Mouse (Mus musculus): ENCODE results near the gene Serpine1.
"Not testable (repeated sequence)": the region's sequence is repeated elsewhere in the genome, so short reads cannot be mapped to it uniquely, and the experiment has no call there.

The Serpine1 gene

DNA sequence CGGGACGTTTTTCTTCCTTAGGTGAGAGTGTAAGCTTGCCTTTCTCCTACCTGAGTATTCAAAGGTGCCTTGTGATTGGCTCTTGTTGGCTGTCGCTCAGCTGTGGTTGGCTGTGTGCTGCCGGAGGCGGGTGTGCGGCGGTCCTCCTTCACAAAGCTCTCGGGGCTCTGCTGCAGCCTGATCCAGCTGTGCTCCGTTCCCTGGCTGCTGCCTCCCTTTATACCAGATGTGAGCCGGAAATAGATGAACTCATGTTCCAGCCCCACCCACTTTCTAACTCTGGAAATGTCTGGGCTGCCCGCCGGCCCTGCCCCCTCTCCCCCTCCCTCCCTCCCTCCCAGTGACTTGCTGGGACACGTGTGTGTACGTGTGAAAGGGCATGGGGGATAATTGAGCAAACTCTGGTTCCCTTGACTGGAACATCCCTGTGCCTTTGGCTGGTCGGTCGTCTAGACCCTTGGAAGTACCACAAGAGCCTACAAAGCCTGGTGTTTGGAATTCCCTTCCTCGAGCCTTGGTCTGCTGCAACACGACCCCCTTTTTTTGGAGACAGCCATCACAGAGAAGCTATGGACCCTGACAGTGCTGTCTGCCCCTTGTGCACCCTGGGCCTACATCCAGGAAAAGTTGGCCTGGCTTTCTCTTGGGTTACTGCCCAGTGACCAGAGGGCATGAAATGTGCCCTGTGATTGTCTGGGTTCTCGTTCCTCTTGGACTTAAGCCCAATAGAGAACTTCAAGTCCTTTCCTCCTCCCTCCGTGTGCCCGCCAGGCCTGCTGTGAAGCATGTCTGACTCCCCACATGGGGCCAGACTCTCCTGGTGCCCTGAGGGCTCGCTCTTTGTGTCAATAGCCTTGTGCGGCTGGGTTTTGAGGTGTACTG is at the start of gene Serpine1:
Serpine1 (minus strand) TSS at position 190 of the 882 bp plus-strand sequence.
- in situ Hi-C loops (cut with MboI; ENCODE audit: low sequenced_read_pairs), result no loop called here

DNA sequence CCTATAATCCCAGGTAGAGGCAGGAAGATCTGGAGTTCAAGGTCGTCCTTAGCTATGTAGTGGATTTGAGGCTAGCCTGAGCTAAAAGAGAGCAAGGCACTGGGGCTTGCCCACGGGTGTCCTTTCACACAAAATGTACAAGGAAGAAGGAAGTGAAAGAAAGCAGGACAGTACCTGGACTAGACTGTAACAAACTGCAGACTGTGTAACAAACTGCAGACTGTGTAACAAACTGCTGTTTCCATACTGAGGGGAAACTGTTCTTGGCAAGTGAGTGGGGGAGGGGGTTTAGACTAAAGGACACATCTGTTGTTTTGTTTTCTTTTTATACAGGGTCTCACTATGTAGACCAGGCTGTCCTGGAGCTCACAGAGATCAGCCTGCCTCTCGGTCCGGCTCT is 49.2 kb upstream of the Serpine1 start:
- in situ Hi-C loops (cut with MboI; ENCODE audit: low sequenced_read_pairs), result no loop called here

DNA sequence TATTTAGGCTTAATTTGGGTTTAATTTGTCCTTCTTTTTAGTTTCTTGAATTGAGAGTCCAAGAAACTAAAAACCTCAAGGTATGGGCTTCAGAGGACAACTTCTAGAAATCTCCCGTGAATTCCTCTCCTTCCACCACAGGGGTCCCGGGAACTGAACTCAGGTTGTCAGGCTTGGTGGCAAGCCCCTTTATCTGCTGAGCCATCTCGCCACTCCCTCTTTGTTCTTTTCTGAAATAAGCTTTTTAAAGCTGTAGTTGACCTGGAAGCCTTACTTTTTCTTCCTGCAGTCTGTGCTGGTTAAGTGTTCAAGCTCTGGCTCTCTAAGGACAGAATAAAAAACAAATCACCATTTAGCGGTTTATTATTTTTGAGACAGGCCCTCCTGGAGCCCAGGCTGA is 46.8 kb upstream of the Serpine1 start:
- in situ Hi-C loops (cut with MboI; ENCODE audit: low sequenced_read_pairs), result no loop called here

DNA sequence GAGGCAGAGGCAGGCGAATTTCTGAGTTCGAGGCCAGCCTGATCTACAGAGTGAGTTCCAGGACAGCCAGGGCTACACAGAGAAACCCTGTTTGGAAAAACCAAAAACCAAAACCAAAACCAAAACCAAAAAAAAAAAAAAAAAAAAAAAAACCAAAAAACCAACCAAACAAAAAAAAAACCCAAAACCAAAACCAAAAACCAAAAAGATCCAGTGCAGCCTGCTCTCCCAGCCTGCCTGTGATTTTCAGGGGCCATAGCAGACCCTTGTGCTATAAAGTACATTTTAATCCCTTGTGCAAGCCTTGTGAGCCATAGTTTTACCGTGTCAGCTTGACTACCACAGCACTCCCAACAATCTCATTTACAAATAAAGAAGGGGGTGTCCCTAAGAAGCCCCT is 45.9 kb upstream of the Serpine1 start:
- in situ Hi-C loops (cut with MboI; ENCODE audit: low sequenced_read_pairs), result not testable (repeated sequence)

DNA sequence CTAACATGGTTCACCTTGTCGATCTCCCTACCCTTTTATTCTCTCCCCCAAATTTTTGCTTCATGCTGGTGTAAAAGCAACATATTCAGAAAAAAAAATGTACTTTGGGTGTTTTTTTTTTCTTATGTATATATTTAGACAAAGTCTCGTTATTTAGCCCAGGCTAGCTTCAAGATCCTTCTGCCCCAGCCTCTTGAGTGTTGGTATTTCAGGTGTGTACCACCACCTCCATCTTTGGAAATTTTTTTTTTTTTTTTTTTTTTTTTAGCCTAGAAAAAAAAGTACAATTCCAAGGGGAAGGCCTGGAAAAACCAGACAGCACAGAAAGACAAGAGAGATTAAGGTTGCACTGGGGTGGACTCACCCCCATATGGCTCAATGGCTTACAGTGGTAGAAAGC is 44.9 kb upstream of the Serpine1 start:
- in situ Hi-C loops (cut with MboI; ENCODE audit: low sequenced_read_pairs), result no loop called here

DNA sequence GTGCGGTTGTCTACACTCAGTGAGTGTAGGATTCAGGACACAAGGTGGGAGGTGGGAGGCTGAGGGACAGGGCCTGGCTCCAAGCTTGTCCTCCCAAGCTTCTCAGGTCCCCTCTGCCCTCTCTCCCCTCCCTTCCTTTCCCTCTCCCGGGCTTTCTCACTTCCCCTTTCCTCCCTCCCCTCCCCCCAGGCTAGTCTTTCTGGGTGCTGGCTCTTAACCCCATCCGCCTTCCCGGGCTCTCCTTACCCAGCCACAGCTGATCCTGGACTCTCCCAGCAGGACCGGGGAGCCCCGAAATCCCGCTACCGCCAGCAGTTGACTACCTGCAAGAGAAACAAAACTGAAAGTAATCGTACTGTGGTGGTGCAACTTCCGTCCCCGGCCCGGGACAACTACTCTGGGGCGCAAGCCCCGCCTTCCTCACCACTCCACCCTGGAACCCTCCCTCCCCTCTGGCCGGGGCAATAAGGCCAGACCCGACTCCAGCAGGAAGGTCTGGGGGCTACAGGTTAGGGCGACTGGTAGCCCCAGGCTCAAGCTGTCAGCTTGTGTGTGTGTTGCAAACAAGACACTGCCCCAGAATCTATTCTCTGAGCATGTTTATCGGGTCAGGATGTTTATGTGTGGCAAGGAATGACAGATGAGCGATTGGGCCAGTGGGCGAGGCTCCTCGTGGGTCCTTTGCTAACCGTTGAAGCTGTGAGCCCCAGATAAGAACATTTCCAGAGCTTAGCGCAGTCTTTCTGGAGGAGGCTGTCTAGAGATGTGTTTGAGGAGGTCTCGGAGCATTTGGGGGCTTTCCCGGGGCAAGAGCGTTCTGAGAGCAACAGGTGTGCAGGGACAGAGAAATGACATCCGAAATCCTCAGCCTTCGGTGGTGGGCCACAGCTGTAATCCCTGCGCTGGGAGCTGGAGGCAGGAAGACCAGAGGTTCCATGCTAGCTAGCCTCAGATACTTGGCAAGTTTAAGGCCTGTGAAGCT is 44.1 kb upstream of the Serpine1 start, which contains the start of gene Trim56:
Trim56 (minus strand) TSS at position 344 of the 982 bp plus-strand sequence.
- in situ Hi-C loops (cut with MboI; ENCODE audit: low sequenced_read_pairs), result no loop called here

DNA sequence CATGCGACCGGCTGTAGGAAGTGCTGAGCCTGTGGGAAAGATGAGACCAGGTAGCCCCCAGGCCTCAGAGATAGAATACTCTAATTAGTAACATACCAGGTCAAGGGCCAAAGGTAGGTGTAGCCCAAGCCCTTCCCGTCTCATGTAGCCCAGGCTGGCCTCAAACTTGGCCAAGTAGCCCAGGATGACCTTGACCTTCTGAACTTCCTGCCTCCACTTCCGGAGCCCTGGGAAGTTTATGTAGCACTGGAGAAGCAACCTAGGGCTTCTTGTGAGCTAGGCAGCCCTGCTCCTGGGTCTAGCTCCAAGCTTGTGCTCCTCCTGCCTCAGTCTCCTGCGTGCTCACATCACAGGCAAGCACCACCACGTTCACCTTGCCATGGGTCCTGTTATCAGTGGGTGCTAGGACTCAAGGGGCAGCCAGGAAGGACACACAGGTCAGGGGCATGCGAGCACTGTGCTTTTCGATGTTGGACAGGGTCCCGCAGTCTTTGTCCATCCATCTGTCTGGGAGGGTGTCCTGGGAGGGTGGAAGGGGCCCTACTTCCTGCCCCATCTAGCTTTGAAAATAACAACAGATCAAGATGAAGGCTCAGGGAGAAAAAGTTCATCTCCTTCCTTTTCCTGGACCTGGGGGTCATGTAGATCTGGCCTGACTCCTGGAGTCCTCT is 43.0 kb upstream of the Serpine1 start:
- in situ Hi-C loops (cut with MboI; ENCODE audit: low sequenced_read_pairs), result no loop called here

DNA sequence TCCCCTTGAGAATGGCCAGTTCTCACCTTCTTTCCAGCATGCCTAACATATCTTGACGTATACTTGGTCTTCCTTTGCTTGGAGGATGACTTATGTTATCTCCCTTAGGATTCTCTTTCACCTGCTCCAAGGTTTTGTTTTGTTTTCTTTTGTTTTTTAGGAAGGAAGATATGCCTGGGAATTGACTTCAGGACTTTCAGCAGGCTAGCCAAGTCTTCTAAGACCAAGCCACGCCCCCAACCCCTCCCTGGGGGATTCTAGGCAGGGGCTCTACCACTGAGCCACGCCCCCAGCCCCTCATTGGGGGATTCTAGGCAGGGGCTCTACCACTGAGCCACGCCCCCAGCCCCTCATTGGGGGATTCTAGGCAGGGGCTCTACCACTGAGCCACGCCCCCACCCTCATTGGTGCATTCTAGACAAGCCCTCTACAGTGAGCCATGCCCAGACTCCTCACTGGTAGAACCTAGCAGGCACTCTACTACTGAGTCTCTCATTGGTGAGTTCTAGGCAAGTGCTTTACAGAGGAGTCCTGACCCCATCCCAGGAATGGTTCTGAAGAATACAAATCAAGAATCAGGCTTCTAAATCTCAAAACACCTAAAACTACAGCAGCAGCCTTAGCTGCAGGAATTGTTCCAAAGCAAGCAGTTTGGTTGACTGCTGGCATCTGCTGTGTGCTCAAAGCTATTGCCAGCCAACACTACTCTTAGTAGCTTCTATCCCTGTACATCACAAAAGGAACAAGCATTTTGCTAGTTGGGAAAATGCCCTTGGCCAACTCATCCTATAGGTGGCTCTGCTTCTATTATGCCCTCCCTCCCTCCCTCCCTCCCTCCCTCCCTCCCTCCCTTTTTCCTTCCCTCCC is 39.7 kb upstream of the Serpine1 start:
- in situ Hi-C loops (cut with MboI; ENCODE audit: low sequenced_read_pairs), result no loop called here

DNA sequence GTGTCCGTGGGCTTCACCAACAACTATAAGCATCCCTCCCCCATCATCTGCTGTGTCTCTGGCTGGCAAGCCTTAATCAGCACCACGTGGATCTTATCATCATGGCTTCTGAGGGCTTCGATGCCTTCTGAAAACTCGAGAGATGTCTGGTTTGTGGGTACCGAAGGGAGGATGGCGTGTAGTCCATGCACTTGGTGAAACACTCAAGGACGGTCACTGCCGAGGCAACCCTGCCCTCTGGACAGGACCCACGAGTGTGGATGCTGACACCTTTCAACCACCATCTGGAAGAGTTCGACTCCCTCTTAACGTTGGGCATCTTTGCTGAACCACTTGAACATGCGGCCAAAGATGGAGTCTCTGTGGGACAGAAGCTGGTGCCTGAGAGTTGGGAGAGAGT is 38.8 kb upstream of the Serpine1 start:
- in situ Hi-C loops (cut with MboI; ENCODE audit: low sequenced_read_pairs), result no loop called here

DNA sequence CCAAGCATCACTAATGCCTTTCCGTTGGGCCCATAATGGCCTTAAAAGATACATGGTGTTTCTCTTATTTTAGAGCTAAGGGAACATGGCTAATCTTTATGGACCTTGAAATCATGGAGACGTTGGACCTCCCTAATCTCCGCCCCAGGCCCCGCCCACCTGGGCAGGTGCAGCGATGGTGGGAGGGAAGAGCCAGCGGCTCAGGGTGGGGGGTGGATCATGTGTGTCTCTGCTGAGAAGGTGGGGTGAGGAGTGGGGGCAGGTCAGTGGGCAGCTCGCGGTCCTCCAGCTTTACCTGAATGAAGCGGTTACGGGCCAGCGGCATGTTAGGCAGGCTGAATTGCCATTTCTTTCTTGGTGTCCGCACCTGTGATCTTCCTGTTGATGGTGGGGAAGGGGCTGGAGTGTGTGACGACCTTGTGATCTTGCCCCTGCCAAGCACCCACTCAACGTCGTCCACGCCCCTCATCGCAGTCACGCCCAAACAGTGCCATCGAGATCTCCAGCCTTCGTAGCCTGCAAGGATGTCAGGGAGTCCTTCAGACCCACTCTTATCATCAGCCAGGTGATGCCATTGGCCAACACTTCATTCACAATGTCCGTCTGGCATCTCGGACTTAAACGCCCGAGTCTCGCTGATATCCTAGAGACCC is 38.0 kb upstream of the Serpine1 start:
- in situ Hi-C loops (cut with MboI; ENCODE audit: low sequenced_read_pairs), result loop anchor here (10.0 kb wide), 1 partner anchor 185 kb away; no protein-coding TSS in a partner anchor

DNA sequence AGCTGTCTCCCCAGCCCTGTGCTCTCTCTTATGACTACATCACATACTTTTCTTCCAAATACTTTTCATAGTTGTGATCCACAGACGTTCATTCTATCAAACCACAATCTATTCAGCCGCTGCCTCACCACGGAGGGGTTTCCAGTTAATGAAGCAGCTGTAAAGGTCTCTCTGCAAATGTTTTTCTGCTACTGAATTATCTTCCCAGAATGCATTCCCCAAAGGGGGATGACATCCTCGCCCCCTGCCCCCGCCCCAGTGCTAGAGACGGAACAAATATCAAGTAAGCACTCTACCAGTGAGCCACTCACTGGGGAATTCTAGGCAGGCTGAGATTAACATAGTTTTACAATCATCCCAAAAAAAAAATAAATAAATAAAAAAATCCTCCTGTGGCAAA is 36.0 kb upstream of the Serpine1 start:
- in situ Hi-C loops (cut with MboI; ENCODE audit: low sequenced_read_pairs), result loop anchor here (10.0 kb wide), 1 partner anchor 183 kb away; no protein-coding TSS in a partner anchor

DNA sequence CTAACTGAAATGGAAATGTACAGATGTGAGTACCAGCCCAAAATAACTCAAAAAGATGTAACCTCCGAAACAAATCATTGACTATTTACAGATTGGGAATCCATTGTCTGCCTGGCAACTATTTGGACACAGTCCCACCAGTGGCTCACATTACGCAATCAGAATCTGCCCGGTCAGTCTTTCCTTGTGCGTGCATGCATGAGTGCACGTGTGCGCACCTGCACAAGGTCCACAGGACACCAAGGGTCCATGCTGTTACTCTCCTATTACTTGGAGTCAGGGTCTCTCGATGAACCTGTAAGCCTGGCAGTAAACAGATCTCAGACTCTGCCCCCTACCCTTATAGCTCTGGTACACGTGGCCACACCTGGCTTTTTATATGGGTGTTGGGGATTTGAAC is 35.6 kb upstream of the Serpine1 start:
- in situ Hi-C loops (cut with MboI; ENCODE audit: low sequenced_read_pairs), result loop anchor here (10.0 kb wide), 1 partner anchor 183 kb away; no protein-coding TSS in a partner anchor

DNA sequence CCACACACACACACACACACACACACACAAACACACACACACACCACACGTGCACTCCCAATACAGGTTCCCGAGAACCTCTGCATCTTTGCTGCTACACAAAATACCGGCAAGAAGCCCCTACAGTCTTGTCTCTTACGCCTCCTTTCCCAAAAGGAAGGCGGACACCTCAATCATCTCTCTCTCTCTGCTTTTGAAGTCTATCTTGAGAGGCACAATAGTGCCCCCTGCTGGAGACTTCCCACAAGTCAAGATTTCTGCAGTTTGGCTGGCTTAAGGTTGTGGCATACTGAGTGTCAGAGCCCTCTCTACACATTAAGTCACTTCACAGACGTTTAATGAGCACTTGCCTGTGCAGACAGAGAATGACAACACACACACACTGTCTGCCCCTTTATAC is 35.0 kb upstream of the Serpine1 start:
- in situ Hi-C loops (cut with MboI; ENCODE audit: low sequenced_read_pairs), result loop anchor here (10.0 kb wide), 1 partner anchor 182 kb away; no protein-coding TSS in a partner anchor

DNA sequence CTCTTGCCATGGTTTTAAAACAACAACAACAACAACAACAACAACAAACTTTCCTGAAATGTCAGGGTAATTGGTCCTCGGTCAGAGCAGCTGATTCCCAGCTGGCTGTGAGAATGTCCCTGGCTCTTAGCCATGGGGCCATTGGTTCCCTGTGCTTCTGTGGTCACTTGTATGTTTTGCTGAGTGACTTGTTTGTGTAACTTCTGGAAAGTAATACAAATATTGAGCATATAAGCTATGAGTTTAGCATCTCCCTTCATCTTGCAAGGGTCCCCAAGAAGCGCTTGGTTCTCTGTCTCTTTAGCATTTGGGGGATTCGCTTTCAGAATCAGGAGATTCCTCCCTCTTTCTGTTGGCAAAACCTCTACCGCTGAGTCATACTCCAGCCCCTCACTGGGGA is 34.4 kb upstream of the Serpine1 start:
- in situ Hi-C loops (cut with MboI; ENCODE audit: low sequenced_read_pairs), result loop anchor here (10.0 kb wide), 1 partner anchor 182 kb away; no protein-coding TSS in a partner anchor

DNA sequence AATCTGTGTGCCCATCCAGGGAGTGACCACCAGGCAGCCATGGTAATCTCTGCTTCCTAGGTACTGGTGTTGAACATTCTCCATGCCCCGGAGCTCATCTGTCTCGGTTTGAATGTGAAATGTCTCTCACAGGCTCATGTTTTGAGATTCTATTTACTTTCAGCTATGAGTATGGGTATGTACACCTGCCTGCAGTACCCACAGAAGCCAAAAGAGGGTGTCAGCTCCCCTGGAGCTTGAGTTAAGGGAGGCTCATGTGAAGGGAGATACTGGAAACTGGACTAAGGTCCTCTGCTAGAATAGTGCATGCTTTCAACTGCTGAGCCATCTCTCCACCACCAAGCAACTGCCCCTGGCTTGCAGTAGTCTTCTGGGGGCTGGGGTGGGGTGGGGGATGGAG is 31.9 kb upstream of the Serpine1 start:
- in situ Hi-C loops (cut with MboI; ENCODE audit: low sequenced_read_pairs), result loop anchor here (10.0 kb wide), 1 partner anchor 179 kb away; no protein-coding TSS in a partner anchor

DNA sequence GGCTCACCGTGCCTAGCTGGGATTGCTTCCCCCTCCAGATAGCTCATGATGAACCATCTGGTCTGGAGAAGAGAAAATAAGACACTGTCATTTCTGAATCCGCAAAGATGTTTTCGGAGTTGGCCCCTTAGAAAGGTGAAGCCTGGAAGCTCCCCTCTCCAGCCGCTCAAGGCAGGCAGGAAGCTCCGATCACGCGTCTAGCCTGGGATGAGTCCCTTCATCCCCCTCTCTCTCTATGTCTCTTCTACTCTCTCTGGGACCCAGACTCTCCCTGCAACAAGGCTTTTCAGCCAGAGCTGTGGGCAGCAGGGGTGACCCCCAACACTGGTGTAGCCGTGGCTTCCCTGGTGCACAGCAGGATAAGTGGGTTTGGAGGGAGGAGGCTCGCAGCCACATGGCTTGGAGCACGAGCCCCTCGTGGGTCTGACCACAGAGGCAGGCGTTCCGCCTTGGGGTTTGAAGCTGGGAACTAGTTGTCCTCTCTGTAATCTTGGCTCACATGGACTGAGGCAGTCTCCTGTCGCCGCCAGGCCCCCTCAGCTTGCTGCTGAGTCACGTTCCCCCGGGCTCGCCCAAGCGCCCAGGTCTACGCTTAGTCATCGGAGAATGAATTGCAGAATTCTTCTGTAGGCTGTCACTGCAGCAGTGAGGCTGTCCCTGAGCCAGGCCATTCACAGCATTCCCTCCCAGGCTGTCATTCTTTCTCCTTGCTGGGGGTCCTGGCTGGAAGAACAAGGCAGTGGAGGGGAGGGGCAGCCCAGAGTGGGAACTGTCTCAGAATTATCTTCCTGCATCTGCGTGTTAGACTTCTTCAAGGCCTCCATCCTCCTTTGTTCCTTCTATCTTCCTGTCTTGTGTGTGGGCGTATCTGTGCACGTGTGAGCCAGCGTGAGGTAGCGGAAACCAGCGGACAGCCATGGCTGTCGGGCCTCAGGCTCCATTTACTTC is 30.8 kb upstream of the Serpine1 start:
- in situ Hi-C loops (cut with MboI; ENCODE audit: low sequenced_read_pairs), result loop anchor here (10.0 kb wide), 1 partner anchor 178 kb away; no protein-coding TSS in a partner anchor

DNA sequence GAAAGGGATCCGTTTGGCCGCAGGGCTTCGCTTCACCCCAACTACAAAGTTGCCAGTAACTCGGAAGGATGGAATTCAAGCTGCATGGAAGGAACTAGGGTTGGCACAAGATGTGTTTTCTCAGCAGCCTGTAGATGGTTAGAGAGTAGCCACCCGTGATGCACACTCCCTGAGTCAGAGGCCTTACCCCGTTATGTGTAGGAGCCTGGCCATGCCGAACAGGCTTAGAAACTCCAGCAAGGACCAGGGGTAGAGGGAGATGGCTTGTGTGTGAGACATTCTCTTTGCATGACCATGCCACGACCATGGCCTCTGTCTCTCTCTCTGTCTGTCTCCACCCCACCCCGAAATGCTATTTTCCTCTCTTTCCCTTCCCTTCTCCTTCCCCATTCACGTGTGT is 30.0 kb upstream of the Serpine1 start:
- in situ Hi-C loops (cut with MboI; ENCODE audit: low sequenced_read_pairs), result loop anchor here (10.0 kb wide), 1 partner anchor 177 kb away; no protein-coding TSS in a partner anchor

DNA sequence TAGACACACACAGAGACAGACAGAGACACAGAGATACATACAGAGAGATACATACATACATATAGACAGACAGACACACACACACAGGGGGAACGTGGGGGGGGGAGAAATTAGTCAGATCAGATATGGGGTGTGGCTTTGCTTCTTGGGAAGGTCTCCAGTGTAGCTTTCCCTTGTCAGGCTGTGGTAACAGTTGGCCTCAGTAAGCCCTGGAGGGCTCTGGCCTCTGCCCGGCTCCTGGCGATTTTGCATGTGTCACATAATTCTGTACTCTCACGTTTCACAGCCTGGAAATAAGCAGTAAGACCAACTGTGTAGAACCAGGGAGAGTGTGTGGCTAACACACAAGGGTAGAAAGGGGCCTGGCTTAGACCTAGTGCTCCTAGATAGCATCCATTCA is 28.6 kb upstream of the Serpine1 start:
- in situ Hi-C loops (cut with MboI; ENCODE audit: low sequenced_read_pairs), result loop anchor here (10.0 kb wide), 1 partner anchor 176 kb away; no protein-coding TSS in a partner anchor
